ENCODE assay signal across 9 mouse cellular contexts in genomic region chr5:89500182-89500581, GRCm38 (mm10). TPM values are rescaled to one million over a fixed set of nuclear protein-coding genes. Genes with fewer than 3 reads are reported as not detected.
DNase-seq lines count a peak whose midpoint lies in the region; ATAC-seq and TF ChIP-seq lines count a peak whose summit lies in the region.
"Had no signal": no experiment of that assay in that cellular context is flagged by ENCODE, and none has a peak within 500 bp of the region (broad histone marks: within the 10 kb centered on the region; RNA-seq: fewer than 3 reads in every experiment).

No protein-coding gene starts in this region.

- no peak for TF ChIP-seq POLR2A in testis, adult 2 months (IDR thresholded peaks at IDR 0.05; ENCODE audit: control insufficient read depth, low read depth, low read length)

- peak; percentile 47; the same call in 1 of the 2 replicates for TF ChIP-seq CTCF in testis, adult 2 months (IDR thresholded peaks at IDR 0.05; ENCODE audit: control insufficient read depth, insufficient read depth, insufficient replicate concordance, low read depth, low read length)

- 34% methylated on average over 6 of the region's 6 CpGs for WGBS in liver, embryonic 12.5 days (ENCODE audit: insufficient replicate concordance)
- 55% methylated on average over 6 of the region's 6 CpGs for WGBS in midbrain, embryonic 16.5 days

- no peaks in the 10 kb centered on the region for H3K36me3 ChIP-seq in liver, embryonic 12.5 days
- H3K36me3 ChIP-seq in testis, adult 2 months (ENCODE audit: control insufficient read depth, insufficient read depth, low read length): no peaks in the 10 kb centered on the region
- no peaks in the 10 kb centered on the region for H3K36me3 ChIP-seq in midbrain, embryonic 16.5 days (ENCODE audit: control insufficient read depth, insufficient read depth, low read length)
- H3K36me3 ChIP-seq: limb, embryonic 13.5 days had no signal

- no peak overlapping the region for H3K4me3 ChIP-seq in liver, embryonic 12.5 days
- no peak overlapping the region for H3K4me3 ChIP-seq in testis, adult 2 months (ENCODE audit: control insufficient read depth, low read depth, low read length)
- H3K4me3 ChIP-seq in midbrain, embryonic 16.5 days (ENCODE audit: low read depth, low read length): no peak overlapping the region
- H3K4me3 ChIP-seq: limb, embryonic 13.5 days had no signal

- H3K4me2 ChIP-seq in liver, embryonic 12.5 days: no peak overlapping the region
- H3K4me2 ChIP-seq in midbrain, embryonic 16.5 days (ENCODE audit: low read length): no peak overlapping the region
- H3K4me2 ChIP-seq: limb, embryonic 13.5 days had no signal

- peak; percentile 28 for DNase-seq in liver
- DNase-seq in adrenal gland, adult 2 months: peak; percentile 33
- DNase-seq in kidney, postnatal 36 days: peak; percentile 44 to 77
- no peak for DNase-seq in cerebellum, adult 11-12 months
- DNase-seq: cerebellum, adult 18-20 months had no signal

- no peak overlapping the region for H3K27ac ChIP-seq in liver, embryonic 12.5 days
- no peak overlapping the region for H3K27ac ChIP-seq in testis, adult 2 months (ENCODE audit: control insufficient read depth, insufficient read depth, low read depth, low read length)
- H3K27ac ChIP-seq in midbrain, embryonic 16.5 days (ENCODE audit: low read length): no peak overlapping the region
- H3K27ac ChIP-seq: limb, embryonic 13.5 days had no signal

- no peaks in the 10 kb centered on the region for H3K27me3 ChIP-seq in liver, embryonic 12.5 days (replicated peaks)
- H3K27me3 ChIP-seq in testis, adult 2 months (ENCODE audit: control insufficient read depth, insufficient read depth, low read length): no peaks in the 10 kb centered on the region
- H3K27me3 ChIP-seq in midbrain, embryonic 16.5 days (ENCODE audit: control insufficient read depth, insufficient read depth, low read depth, low read length): no peaks in the 10 kb centered on the region
- H3K27me3 ChIP-seq: limb, embryonic 13.5 days had no signal

- H3K9ac ChIP-seq in liver, embryonic 12.5 days: no peak overlapping the region
- no peak overlapping the region for H3K9ac ChIP-seq in midbrain, embryonic 16.5 days (ENCODE audit: low read depth, low read length)
- H3K9ac ChIP-seq: limb, embryonic 13.5 days had no signal

- H3K4me1 ChIP-seq in liver, embryonic 12.5 days: no peaks in the 10 kb centered on the region
- H3K4me1 ChIP-seq in testis, adult 2 months (ENCODE audit: control insufficient read depth, insufficient read depth, low read length): 0 out of 2 replicates have a peak, but pooled peaks cover 2% of the 10 kb centered on the region
- no peaks in the 10 kb centered on the region for H3K4me1 ChIP-seq in midbrain, embryonic 16.5 days (ENCODE audit: control insufficient read depth, insufficient read depth, low read length)
- H3K4me1 ChIP-seq: limb, embryonic 13.5 days had no signal

- no peaks in the 10 kb centered on the region for H3K9me3 ChIP-seq in liver, embryonic 12.5 days (replicated peaks)
- H3K9me3 ChIP-seq in midbrain, embryonic 16.5 days (replicated peaks; ENCODE audit: control insufficient read depth, low read length, poor library complexity, severe bottlenecking): no peaks in the 10 kb centered on the region
- H3K9me3 ChIP-seq: limb, embryonic 13.5 days had no signal

- ATAC-seq in liver, embryonic 12.5 days: no peak
- ATAC-seq in midbrain, embryonic 16.5 days: no peak

RNA-seq across cellular contexts. Expression of gene Npffr2, which starts 27.0 kb away (rescaled TPM):
- polyA plus RNA-seq in liver, embryonic 12.5 days (2016; fragmentation: Nextera tagmentation; extraction: Ambion mirVana): not detected in 2 replicates
- not detected for total RNA-seq in adrenal gland, adult 2 months (2021)
- not detected in 2 replicates for polyA plus RNA-seq in adrenal gland, adult 2 months (2012; rRNA removed)
- 0.06 TPM in 1 of 2 replicates, not detected in the other for polyA plus RNA-seq in testis, adult 2 months (2012; rRNA removed)
- polyA plus RNA-seq in midbrain, embryonic 16.5 days (2015; fragmentation: Nextera tagmentation; extraction: Ambion mirVana): 0.12 TPM in 1 of 2 replicates, not detected in the other

RNA-seq across cellular contexts. Expression of gene Gc, which starts 42.5 kb away (rescaled TPM):
- polyA plus RNA-seq in liver, embryonic 12.5 days (2016; fragmentation: Nextera tagmentation; extraction: Ambion mirVana): 33.7 and 47.2 TPM in 2 replicates
- 10 to 100 TPM in 1 of 2 experiments, under 1 TPM in 1; 0.31 to 19.9 TPM for total RNA-seq in adrenal gland, adult 2 months (2021)
- polyA plus RNA-seq in adrenal gland, adult 2 months (2012; rRNA removed): 0.44 TPM in 1 of 2 replicates, not detected in the other
- 0.12 TPM in 1 of 2 replicates, not detected in the other for polyA plus RNA-seq in testis, adult 2 months (2012; rRNA removed)
- polyA plus RNA-seq in midbrain, embryonic 16.5 days (2015; fragmentation: Nextera tagmentation; extraction: Ambion mirVana): 0.34 TPM in 1 of 2 replicates, not detected in the other
- polyA plus RNA-seq: limb, embryonic 13.5 days had no signal

Comparison
In these comparisons a context has a peak if more than half of its experiments do, and no peak if none do; other contexts are left out.
1. RNA of gene Gc, which starts 42.5 kb away (polyA plus RNA-seq): 33.7 to 47.2 TPM in liver, embryonic 12.5 days; 0.44 TPM in adrenal gland, adult 2 months, 0.34 TPM in midbrain, embryonic 16.5 days and 0.12 TPM in testis, adult 2 months; every median in the first group is over 10 times any median in the second.